Mouse (Mus musculus): ENCODE data around the gene Thy1. TPM values are rescaled to one million over a fixed set of nuclear protein-coding genes. Genes with fewer than 3 reads are reported as not detected.

Thy1 gene
- polyA plus RNA-seq, 1 experiment = 36.1 TPM

DNA sequence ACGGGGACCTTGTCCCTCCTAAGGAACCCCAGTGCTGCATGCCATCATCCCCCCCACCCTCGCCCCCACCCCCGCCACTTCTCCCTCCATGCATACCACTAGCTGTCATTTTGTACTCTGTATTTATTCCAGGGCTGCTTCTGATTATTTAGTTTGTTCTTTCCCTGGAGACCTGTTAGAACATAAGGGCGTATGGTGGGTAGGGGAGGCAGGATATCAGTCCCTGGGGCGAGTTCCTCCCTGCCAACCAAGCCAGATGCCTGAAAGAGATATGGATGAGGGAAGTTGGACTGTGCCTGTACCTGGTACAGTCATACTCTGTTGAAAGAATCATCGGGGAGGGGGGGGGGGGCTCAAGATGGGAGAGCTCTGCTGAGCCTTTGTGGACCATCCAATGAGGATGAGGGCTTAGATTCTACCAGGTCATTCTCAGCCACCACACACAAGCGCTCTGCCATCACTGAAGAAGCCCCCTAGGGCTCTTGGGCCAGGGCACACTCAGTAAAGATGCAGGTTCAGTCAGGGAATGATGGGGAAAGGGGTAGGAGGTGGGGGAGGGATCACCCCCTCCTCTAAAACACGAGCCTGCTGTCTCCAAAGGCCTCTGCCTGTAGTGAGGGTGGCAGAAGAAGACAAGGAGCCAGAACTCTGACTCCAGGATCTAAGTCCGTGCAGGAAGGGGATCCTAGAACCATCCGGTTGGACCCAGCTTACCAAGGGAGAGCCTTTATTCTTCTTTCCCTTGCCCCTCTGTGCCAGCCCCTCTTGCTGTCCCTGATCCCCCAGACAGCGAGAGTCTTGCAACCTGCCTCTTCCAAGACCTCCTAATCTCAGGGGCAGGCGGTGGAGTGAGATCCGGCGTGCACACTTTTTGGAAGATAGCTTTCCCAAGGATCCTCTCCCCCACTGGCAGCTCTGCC lies 4.6 kb downstream of the Thy1 start:
- Histone ChIP-seq H3K27ac (ENCODE audit: control insufficient read depth, insufficient read depth, low read depth, low read length, poor library complexity) (no peak overlapping the region), H3K4me1 (ENCODE audit: control insufficient read depth, insufficient read depth, low read length) (peaks cover 3% of the 10 kb centered on the region), H3K4me3 (replicated peaks; ENCODE audit: control insufficient read depth, low read depth, low read length) (no peak overlapping the region)
- WGBS = 45% methylated on average over 14 of the region's 14 CpGs
- TF ChIP-seq POLR2A (IDR thresholded peaks at IDR 0.05; ENCODE audit: borderline replicate concordance, control insufficient read depth, low read depth, low read length) (no peak), CTCF (IDR thresholded peaks at IDR 0.05; ENCODE audit: control insufficient read depth, insufficient read depth, low read length) (no peak)

DNA sequence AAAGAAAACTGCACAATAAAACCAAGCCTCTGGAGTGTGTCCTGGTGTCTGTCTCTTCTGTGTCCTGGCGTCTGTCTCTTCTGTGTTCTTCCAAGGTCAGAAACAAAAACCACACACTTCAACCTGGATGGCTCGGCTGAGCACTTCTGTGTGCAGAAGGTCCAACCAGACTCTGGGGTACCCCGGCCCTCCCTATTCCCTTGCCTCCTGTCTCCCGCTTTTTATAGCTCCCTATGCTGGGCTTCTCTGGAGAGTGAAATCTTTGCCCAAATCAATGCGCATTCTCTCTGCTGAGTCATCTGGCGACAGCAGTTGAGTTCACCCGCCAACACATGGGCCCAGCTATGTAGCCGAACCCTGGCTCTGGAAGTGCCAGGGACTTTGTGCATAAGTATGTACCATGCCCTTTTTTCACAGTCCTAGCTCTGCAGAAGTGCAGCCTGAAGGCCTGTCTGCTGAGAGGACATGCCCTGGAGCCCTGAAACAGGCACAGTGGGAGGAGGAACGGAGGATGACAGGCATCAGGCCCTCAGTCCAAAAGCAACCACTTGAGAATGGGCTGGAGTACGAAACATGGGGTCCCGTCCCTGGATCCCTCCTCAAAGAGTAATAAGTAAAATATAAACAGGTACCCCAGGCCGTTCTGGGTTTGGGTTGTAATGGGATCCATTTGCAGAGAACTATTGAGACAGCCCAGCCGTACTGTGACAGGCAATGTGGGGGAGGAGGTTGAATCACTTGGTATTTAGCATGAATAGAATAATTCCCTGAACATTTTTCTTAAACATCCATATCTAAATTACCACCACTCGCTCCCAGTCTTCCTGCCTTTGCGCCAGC lies 5.6 kb downstream of the Thy1 start:
- WGBS = 73% methylated on average over 15 of the region's 15 CpGs
- Histone ChIP-seq H3K4me1 (ENCODE audit: control insufficient read depth, insufficient read depth, low read length) (peaks cover 3% of the 10 kb centered on the region), H3K27ac (ENCODE audit: control insufficient read depth, insufficient read depth, low read depth, low read length, poor library complexity) (no peak overlapping the region), H3K4me3 (replicated peaks; ENCODE audit: control insufficient read depth, low read depth, low read length) (no peak overlapping the region)
- TF ChIP-seq CTCF (IDR thresholded peaks at IDR 0.05; ENCODE audit: control insufficient read depth, insufficient read depth, low read length) = no peak
- TF ChIP-seq POLR2A (IDR thresholded peaks at IDR 0.05; ENCODE audit: borderline replicate concordance, control insufficient read depth, low read depth, low read length) = no peak

DNA sequence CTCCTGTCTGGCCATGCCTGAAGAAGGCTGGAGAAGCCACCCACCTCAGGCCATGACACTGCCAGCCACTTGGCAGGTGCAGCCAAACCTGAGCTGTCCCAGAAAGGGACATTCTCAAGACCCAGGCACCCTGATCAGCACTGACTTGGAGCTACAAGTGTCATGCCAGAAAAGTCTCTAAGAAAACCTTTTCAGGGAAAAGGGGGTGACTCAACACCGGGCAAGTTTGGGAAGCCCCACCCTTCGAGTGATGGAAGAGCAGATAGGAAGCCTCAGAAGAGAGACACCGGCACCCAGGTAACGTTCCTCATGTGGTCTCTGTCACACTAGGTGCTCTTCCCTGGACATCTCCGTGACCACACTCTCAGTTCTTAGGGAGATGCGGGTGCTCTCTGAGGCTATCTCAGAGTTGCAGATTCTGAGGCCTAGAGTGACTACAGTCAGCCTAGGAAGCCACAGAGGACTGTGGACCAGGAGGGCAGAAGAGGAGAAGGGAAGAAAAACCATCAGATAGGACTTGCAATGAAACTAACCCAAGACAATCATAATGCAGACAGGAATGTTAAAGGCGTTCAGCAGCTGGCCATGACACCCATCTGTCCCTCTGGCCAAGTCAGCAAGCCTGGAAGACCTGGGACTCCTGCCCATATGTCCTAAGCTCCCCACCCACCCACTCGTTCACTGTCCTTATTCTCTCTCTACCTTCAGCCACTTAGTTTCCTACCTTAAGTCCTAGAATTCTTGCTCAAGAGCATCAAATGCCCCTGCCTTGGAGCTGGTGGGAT lies 6.4 kb downstream of the Thy1 start:
- Histone ChIP-seq H3K4me3 (replicated peaks; ENCODE audit: control insufficient read depth, low read depth, low read length) (no peak overlapping the region), H3K4me1 (ENCODE audit: control insufficient read depth, insufficient read depth, low read length) (peaks cover 2% of the 10 kb centered on the region), H3K27ac (ENCODE audit: control insufficient read depth, insufficient read depth, low read depth, low read length, poor library complexity) (no peak overlapping the region)
- no peak for TF ChIP-seq POLR2A (IDR thresholded peaks at IDR 0.05; ENCODE audit: borderline replicate concordance, control insufficient read depth, low read depth, low read length)
- no peak for TF ChIP-seq CTCF (IDR thresholded peaks at IDR 0.05; ENCODE audit: control insufficient read depth, insufficient read depth, low read length)
- WGBS = 67% methylated on average over 8 of the region's 8 CpGs

DNA sequence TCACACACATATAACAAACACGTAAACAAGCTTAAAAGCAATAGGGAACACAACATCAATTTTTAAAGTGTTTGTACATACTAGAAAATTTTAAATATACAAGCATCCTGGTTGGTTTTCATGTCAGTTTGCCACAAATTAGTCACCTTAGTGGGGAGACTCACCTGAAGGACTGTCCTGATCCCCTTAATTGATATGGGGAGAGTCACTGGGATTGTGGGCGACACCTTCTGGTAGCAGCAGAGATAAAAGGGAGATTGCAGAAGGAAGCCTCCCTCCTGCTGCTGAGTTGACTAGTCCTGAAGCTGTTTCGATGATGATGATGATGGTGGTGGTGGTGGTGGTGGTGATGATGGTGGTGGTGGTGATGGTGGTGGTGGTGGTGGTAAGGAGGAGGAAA lies 9.7 kb downstream of the Thy1 start:
- WGBS = 74% methylated on average over 3 of the region's 3 CpGs
- no peak overlapping the region for H3K27ac ChIP-seq (ENCODE audit: control insufficient read depth, insufficient read depth, low read depth, low read length, poor library complexity)
- no peak overlapping the region for H3K4me3 ChIP-seq (replicated peaks; ENCODE audit: control insufficient read depth, low read depth, low read length)
- H3K4me1 ChIP-seq (ENCODE audit: control insufficient read depth, insufficient read depth, low read length) = no peaks in the 10 kb centered on the region
- TF ChIP-seq POLR2A (IDR thresholded peaks at IDR 0.05; ENCODE audit: borderline replicate concordance, control insufficient read depth, low read depth, low read length) (no peak), CTCF (IDR thresholded peaks at IDR 0.05; ENCODE audit: control insufficient read depth, insufficient read depth, low read length) (no peak)

DNA sequence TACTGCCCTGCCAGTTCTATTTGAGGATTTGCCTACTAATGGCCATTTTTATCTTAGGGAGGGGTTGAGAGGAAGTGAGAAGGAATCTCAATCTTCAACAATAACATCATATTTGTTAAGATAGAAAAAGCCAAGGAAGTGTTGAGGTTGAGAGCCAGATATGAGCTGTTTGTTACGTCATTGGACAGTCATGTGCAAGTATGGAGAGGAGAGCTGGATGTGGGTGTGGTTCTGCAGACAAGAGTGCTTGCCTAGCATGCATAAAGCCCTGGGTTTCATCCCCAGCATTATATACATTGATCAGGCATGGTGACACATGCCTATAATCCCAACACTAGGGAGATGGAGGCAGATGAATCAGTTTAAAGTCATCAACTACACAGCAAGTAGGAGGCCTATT lies 10.8 kb downstream of the Thy1 start:
- 30% methylated on average over 1 of the region's 1 CpGs for WGBS
- TF ChIP-seq CTCF (IDR thresholded peaks at IDR 0.05; ENCODE audit: control insufficient read depth, insufficient read depth, low read length) (no peak), POLR2A (IDR thresholded peaks at IDR 0.05; ENCODE audit: borderline replicate concordance, control insufficient read depth, low read depth, low read length) (no peak)
- Histone ChIP-seq H3K4me1 (ENCODE audit: control insufficient read depth, insufficient read depth, low read length) (no peaks in the 10 kb centered on the region), H3K27ac (ENCODE audit: control insufficient read depth, insufficient read depth, low read depth, low read length, poor library complexity) (no peak overlapping the region), H3K4me3 (replicated peaks; ENCODE audit: control insufficient read depth, low read depth, low read length) (no peak overlapping the region)

DNA sequence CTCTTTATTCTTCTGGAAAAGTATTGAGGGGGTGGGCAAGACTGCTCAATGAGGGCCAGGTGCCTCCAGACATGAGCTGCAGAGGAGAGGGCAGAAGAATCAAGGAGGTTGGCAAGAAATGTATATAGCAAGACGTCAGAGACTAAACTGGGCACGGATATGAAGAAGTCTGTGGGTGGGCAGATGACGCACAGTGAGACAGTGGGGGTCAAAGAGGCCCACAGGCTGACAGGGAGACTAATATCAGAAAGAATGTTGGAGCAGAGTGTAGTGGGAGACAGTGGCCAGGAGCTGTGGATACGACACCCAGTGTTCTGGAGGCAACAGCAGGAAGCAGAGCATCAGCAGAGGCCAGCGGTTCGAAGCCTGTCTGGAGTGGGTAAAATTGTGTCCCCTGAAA lies 15.4 kb downstream of the Thy1 start:
- 74% methylated on average over 6 of the region's 6 CpGs for WGBS
- TF ChIP-seq POLR2A (IDR thresholded peaks at IDR 0.05; ENCODE audit: borderline replicate concordance, control insufficient read depth, low read depth, low read length) (no peak), CTCF (IDR thresholded peaks at IDR 0.05; ENCODE audit: control insufficient read depth, insufficient read depth, low read length) (no peak)
- H3K4me1 ChIP-seq (ENCODE audit: control insufficient read depth, insufficient read depth, low read length) = no peaks in the 10 kb centered on the region
- H3K4me3 ChIP-seq (replicated peaks; ENCODE audit: control insufficient read depth, low read depth, low read length) = no peak overlapping the region
- no peak overlapping the region for H3K27ac ChIP-seq (ENCODE audit: control insufficient read depth, insufficient read depth, low read depth, low read length, poor library complexity)

DNA sequence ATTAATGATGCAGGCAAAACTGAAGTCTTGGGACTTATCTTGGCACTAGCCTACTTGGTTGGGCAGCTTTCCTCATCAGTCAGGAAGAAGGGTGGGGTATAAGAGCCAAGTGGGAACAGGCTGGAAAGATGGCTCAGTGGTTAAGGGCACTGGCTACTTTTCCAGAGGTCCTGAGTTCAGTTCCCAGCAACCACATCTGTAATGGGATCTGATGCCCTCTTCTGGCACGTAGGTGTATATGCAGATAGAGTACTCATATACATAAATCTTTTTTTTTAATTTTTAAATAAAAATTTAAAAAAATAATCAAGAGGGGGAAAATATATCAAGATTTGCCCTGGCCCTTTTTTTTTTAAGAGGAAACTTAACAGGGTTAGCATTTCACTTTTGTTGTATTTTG lies 22.0 kb downstream of the Thy1 start:
- 34% methylated on average over 1 of the region's 1 CpGs for WGBS
- TF ChIP-seq POLR2A (IDR thresholded peaks at IDR 0.05; ENCODE audit: borderline replicate concordance, control insufficient read depth, low read depth, low read length) = no peak
- TF ChIP-seq CTCF (IDR thresholded peaks at IDR 0.05; ENCODE audit: control insufficient read depth, insufficient read depth, low read length) = no peak
- H3K4me3 ChIP-seq (replicated peaks; ENCODE audit: control insufficient read depth, low read depth, low read length) = no peak overlapping the region
- no peaks in the 10 kb centered on the region; the same call in 1 of the 2 replicates for H3K4me1 ChIP-seq (ENCODE audit: control insufficient read depth, insufficient read depth, low read length)
- no peak overlapping the region for H3K27ac ChIP-seq (ENCODE audit: control insufficient read depth, insufficient read depth, low read depth, low read length, poor library complexity)
